Mouse (Mus musculus): ENCODE results near the gene Rsph10b. TPM values are rescaled to one million over a fixed set of nuclear protein-coding genes. Genes with fewer than 3 reads are reported as not detected.
"Not testable (repeated sequence)": the region's sequence is repeated elsewhere in the genome, so short reads cannot be mapped to it uniquely, and the experiment has no call there.

Gene Rsph10b
- polyA plus RNA-seq, 1 experiment from 2014 or later, result 0.87 TPM

DNA sequence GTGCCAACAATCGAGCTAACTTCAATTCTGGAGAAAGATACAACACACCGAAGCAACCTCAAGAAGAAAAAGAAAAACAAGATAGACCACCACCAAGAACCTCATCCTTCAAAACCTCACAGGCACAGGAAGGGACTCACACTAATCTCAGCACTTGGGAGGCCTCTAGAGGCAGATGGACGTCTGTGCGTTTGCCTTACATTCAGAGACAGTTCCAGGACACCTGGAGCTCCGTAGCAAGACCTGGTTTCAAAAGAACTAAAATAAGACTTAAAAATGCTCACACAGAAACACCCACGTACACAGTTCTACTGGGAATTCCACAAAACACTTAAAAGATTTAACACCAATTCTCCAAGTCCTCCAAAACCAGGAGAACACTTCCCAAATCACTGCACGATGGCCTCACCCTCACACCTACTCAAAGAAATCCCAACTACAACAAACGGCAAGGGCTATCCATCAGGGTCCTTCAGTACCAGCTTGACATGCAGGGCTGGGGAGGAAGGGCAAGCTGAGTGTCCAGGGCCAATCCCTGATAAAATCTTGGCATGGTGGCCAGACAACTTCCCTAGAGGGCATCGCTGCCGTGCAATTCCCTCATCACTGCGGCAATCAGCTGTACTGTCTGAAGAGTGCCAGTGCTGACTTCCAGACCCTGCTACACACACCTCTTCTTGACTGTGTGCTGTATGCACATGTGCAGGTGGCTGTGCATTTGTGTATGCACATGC lies 62.0 kb downstream of the Rsph10b start:
- no peak for ATAC-seq (ENCODE audit: extremely low read depth, insufficient number of reproducible peaks, low FRiP score, low TSS enrichment)
- Histone ChIP-seq H3K4me3 (no peak overlapping the region), H3K27ac (replicated peaks) (no peak overlapping the region), H3K27me3 (replicated peaks) (no peaks in the 10 kb centered on the region), H3K36me3 (peaks cover 100% of the 10 kb centered on the region), H3K4me1 (peaks cover 15% of the 10 kb centered on the region), H3K4me2 (no peak overlapping the region), H3K9me3 (0 out of 2 replicates have a peak, but pooled peaks cover 3% of the 10 kb centered on the region), H3K9ac (no peak overlapping the region)
- WGBS, result 66% methylated on average over 11 of the region's 11 CpGs

- 0 out of 2 replicates have a peak, but pooled peaks cover 3% of the 10 kb centered on the region for H3K9me3 ChIP-seq
- H3K4me2 ChIP-seq, result no peak overlapping the region
- WGBS, result 75% methylated on average over 1 of the region's 1 CpGs
- H3K36me3 ChIP-seq, result peaks cover 99% of the 10 kb centered on the region
- H3K27ac ChIP-seq (replicated peaks), result no peak overlapping the region
- H3K4me1 ChIP-seq, result peaks cover under 1% of the 10 kb centered on the region
- no peak overlapping the region for H3K4me3 ChIP-seq
- H3K27me3 ChIP-seq (replicated peaks), result no peaks in the 10 kb centered on the region
- ATAC-seq (ENCODE audit: extremely low read depth, insufficient number of reproducible peaks, low FRiP score, low TSS enrichment), result no peak
- H3K9ac ChIP-seq, result no peak overlapping the region
Observed at GRCm38 (mm10) chr5:143999409-143999808, 66.6 kb downstream of the Rsph10b start.

DNA sequence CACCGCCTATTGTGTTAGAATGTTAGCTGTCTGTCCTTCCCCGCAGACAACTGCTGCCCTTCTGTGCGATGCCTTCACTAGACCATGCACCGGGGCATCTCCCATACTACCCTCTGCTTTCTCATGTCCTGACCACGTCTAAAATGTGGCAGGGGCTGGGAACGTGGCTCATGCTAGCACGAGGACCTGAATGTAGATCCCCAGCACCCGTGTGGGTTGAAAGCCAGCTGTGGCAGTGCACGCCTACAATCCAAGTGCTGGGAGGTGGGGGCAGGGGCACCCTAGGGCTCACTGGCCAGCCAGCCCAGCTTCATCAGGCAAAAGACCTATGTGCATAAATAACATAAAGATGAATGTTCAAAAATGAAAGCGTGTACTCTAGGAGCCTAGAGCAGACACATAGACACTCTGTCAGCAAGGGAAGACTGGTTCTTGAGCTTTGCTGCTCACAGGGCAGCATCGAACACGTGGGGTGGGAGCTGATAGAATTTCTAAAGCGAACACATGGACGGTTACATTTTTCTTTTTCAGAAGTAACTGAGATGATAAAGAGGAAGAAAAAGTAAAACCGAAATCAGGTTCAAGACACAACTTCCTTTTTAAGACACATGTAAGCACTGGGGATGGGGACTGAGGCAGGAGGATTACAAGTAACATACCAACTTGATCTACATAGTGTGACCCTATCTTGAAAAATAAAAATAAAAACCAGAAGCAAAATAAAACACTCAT lies 69.8 kb downstream of the Rsph10b start:
- Histone ChIP-seq H3K4me1 (no peaks in the 10 kb centered on the region), H3K4me2 (no peak overlapping the region), H3K27me3 (replicated peaks) (no peaks in the 10 kb centered on the region), H3K4me3 (no peak overlapping the region), H3K36me3 (peaks cover 96% of the 10 kb centered on the region), H3K27ac (replicated peaks) (no peak overlapping the region), H3K9me3 (0 out of 2 replicates have a peak, but pooled peaks cover 3% of the 10 kb centered on the region), H3K9ac (no peak overlapping the region)
- ATAC-seq (ENCODE audit: extremely low read depth, insufficient number of reproducible peaks, low FRiP score, low TSS enrichment), result no peak
- 89% methylated on average over 15 of the region's 15 CpGs for WGBS

DNA sequence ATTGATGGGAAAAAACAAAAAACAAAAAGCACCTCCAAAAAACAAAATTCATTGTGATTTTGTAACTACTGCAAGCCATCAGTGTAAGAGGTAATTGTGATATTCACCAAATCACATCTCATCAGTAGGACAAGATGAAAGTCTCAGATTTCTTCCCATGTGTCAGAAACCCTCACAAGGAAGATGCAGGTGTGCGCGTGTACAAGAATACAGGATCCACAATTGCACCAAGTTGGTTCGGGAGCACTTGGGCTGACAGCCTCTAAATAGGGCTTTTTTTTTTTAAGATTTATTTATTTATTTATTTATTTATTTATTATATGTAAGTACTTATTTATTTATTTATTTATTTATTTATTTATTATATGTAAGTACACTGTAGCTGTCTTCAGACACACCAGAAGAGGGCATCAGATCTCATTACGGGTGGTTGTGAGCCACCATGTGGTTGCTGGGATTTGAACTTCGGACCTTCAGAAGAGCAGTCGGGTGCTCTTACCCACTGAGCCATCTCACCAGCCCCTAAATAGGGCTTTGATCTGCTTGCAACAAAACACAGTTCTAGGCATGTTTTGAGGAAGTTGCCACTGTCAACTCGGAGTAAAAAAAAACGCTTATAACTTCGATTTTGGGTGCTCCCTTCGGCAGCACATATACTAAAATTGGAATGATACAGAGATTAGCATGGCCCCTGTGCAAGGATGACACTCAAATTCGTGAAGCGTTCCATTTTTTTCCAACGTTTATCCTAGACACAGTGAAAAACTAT lies 80.7 kb downstream of the Rsph10b start:
- peak overlapping the region; percentile 94 for H3K4me3 ChIP-seq
- H3K27ac ChIP-seq (replicated peaks); H3K4me1 ChIP-seq; H3K9me3 ChIP-seq; ATAC-seq (ENCODE audit: extremely low read depth, insufficient number of reproducible peaks, low FRiP score, low TSS enrichment); H3K27me3 ChIP-seq (replicated peaks): not testable (repeated sequence)
- H3K9ac ChIP-seq, result peak overlapping the region; percentile 94; the same call in 1 of the 2 replicates
- peak overlapping the region; percentile 70 for H3K4me2 ChIP-seq
- H3K36me3 ChIP-seq, result peaks cover 41% of the 10 kb centered on the region
- 59% methylated on average over 13 of the region's 13 CpGs for WGBS

GRCm38 (mm10) chr5:144014551-144015311 lies 81.9 kb downstream of the Rsph10b start, which contains the start of gene Ccz1:
Ccz1 (minus strand) TSS chr5:144014877.
- peak within 1 kb of the TSS; percentile 94 for H3K4me3 ChIP-seq
- H3K27ac ChIP-seq (replicated peaks), result peak within 1 kb of the TSS; percentile 79
- no peaks in the 10 kb centered on the region for H3K9me3 ChIP-seq
- peak; percentile 92 for ATAC-seq (ENCODE audit: extremely low read depth, insufficient number of reproducible peaks, low FRiP score, low TSS enrichment)
- H3K4me1 ChIP-seq, result peaks cover 6% of the 10 kb centered on the region
- H3K27me3 ChIP-seq (replicated peaks), result no peaks in the 10 kb centered on the region
- peak within 1 kb of the TSS; percentile 70 for H3K4me2 ChIP-seq
- H3K36me3 ChIP-seq, result peaks cover 29% of the 10 kb centered on the region
- WGBS, result 3% methylated on average over 46 of the region's 47 CpGs
- H3K9ac ChIP-seq, result peak within 1 kb of the TSS; percentile 94

- 74% methylated on average over 3 of the region's 3 CpGs for WGBS
- no peak for ATAC-seq (ENCODE audit: extremely low read depth, insufficient number of reproducible peaks, low FRiP score, low TSS enrichment)
- H3K4me3 ChIP-seq, result peak overlapping the region; percentile 94
Observed at GRCm38 (mm10) chr5:144015312-144015650, 82.4 kb downstream of the Rsph10b start.

DNA sequence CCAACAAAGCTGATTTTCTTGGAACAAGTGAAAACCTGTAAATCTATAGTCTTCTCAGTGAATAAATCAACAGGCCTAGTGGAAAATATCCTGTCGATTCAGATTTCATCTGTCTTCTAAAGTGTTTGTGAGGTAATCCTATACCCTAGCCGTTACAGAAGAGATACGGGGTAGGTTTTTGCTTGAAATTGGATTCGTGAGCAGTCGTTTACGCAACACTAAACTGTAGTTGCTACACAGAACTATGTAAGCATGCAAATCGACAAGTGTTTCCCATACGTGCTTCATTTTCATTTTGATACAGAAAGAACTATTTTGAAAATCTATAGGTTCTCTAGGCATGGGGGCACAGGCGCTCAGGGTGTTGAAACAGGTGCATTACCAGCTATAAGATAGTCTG lies 83.0 kb downstream of the Rsph10b start:
- H3K9me3 ChIP-seq, result no peaks in the 10 kb centered on the region
- peaks cover 19% of the 10 kb centered on the region for H3K36me3 ChIP-seq
- peaks cover 6% of the 10 kb centered on the region for H3K4me1 ChIP-seq
- no peak for ATAC-seq (ENCODE audit: extremely low read depth, insufficient number of reproducible peaks, low FRiP score, low TSS enrichment)
- no peak overlapping the region for H3K4me2 ChIP-seq
- no peak overlapping the region for H3K27ac ChIP-seq (replicated peaks)
- 81% methylated on average over 9 of the region's 9 CpGs for WGBS
- H3K9ac ChIP-seq, result no peak overlapping the region
- no peak overlapping the region for H3K4me3 ChIP-seq
- H3K27me3 ChIP-seq (replicated peaks), result no peaks in the 10 kb centered on the region

More at GRCm38 (mm10) chr5:144015312-144015650, 82.4 kb downstream of the Rsph10b start:
- no peak overlapping the region for H3K27ac ChIP-seq (replicated peaks)
- H3K9ac ChIP-seq, result no peak overlapping the region
- peak overlapping the region; percentile 70 for H3K4me2 ChIP-seq
- peaks cover 6% of the 10 kb centered on the region for H3K4me1 ChIP-seq
- peaks cover 24% of the 10 kb centered on the region for H3K36me3 ChIP-seq
- H3K9me3 ChIP-seq, result no peaks in the 10 kb centered on the region
- no peaks in the 10 kb centered on the region for H3K27me3 ChIP-seq (replicated peaks)

DNA sequence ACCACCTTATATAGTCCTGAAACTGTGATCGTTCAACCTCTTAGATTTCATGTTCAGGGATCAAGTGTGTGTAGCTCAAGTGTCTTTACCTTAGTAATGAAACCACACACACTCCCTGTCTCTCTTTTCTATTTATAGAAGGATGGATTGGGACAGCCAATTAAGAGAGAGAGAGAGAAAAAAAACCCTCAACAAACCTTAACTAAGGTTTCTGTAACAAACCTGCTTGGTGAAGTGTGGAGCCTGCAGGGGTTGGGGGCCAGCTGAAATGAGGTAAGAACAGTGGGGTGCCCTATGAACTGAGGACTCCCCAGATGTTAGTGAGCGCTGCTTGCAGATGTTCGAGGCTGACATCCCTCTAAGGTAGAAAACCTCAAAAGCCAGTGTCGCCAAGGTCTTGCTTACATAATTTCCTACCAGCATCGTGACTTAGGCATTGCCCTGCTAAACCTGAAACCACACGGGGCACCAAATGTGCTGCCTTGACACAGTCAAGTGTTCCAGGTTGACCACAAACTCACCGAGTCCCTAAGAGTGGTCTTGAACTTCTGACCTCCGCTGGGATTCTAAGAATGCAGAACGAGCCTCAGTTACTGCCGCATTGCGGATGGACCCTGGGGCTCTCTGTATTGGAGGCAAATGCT lies 93.9 kb downstream of the Rsph10b start, which contains the start of gene Ocm:
TSS of gene Ocm (minus strand) at position 51 of the 644 bp plus-strand sequence.
- no peaks in the 10 kb centered on the region; the same call in 1 of the 2 replicates for H3K27me3 ChIP-seq (replicated peaks)
- H3K4me3 ChIP-seq, result no peak within 1 kb of the TSS
- no peaks in the 10 kb centered on the region for H3K9me3 ChIP-seq
- no peak within 1 kb of the TSS for H3K27ac ChIP-seq (replicated peaks)
- H3K4me1 ChIP-seq, result no peaks in the 10 kb centered on the region
- 53% methylated on average over 11 of the region's 11 CpGs for WGBS
- H3K9ac ChIP-seq, result no peak within 1 kb of the TSS
- H3K4me2 ChIP-seq, result no peak within 1 kb of the TSS
- no peak for ATAC-seq (ENCODE audit: extremely low read depth, insufficient number of reproducible peaks, low FRiP score, low TSS enrichment)
- H3K36me3 ChIP-seq, result no peaks in the 10 kb centered on the region

DNA sequence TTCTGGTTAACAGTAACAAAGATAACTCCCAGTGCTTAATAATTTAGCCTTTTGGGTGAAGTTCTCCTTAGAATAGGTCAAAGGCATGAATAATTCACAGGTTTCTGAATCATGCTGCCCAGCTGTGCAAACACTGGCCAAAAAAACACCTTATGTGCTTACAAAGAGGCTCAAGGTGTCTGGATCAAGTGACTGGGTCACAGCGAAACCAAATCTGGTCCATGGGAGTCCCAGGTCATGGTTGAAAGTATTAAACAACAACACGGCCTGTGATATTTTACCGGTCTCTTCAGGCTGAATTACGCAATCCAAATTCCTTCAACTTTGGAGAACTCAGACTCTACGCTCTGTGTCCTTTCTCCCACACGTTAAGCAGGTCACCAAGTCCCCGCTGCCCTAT lies 99.7 kb downstream of the Rsph10b start:
- Histone ChIP-seq H3K4me3 (no peak overlapping the region), H3K9ac (no peak overlapping the region), H3K36me3 (no peaks in the 10 kb centered on the region), H3K4me1 (no peaks in the 10 kb centered on the region), H3K27me3 (replicated peaks) (no peaks in the 10 kb centered on the region), H3K27ac (replicated peaks) (no peak overlapping the region), H3K9me3 (no peaks in the 10 kb centered on the region), H3K4me2 (no peak overlapping the region)
- ATAC-seq (ENCODE audit: extremely low read depth, insufficient number of reproducible peaks, low FRiP score, low TSS enrichment), result no peak
- WGBS, result 85% methylated on average over 7 of the region's 7 CpGs

DNA sequence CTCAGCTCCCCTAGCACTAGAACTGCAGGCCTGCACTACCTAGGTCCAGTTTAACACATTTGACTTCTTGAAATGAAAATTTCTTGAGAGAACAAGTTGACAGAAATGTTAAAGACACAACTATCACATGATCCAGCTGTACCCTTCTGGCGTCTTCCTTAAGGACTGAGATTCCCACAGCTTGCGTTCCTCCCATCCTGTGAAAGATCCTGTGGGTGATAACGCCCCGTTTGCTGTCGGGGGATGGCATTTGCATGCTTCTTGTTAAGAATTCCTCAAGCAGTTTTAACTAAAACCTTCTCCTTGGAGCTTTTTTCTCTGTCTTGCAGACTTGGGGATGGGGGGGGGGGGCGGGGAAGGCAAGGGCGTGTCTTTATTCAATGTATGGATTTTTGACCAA lies 101.7 kb downstream of the Rsph10b start:
- Histone ChIP-seq H3K4me3 (no peak overlapping the region), H3K9me3 (0 out of 2 replicates have a peak, but pooled peaks cover under 1% of the 10 kb centered on the region), H3K4me2 (no peak overlapping the region), H3K27ac (replicated peaks) (no peak overlapping the region), H3K4me1 (no peaks in the 10 kb centered on the region), H3K27me3 (replicated peaks) (no peaks in the 10 kb centered on the region), H3K36me3 (no peaks in the 10 kb centered on the region), H3K9ac (no peak overlapping the region)
- 50% methylated on average over 7 of the region's 7 CpGs for WGBS
- no peak for ATAC-seq (ENCODE audit: extremely low read depth, insufficient number of reproducible peaks, low FRiP score, low TSS enrichment)

All from heart, embryonic 13.5 days (tissue).